Mouse (Mus musculus) bone marrow macrophage, adult 2 months (primary cell): ENCODE measurements around the gene Fkbp5.

ENCODE experiments used
- CTCF ChIP-seq: IDR thresholded peaks from 2 replicates; pipeline ENCODE4 v1.5.1; 2012; ENCODE audit warnings: low read depth, mild to moderate bottlenecking, low read length, moderate library complexity
- POLR2A ChIP-seq: IDR thresholded peaks from 2 replicates; pipeline ENCODE4 v1.6.1; 2012; ENCODE audit warnings: mild to moderate bottlenecking, low read depth, low read length, borderline replicate concordance

- TF ChIP-seq CTCF (no peak), POLR2A (no peak)
These were observed 6.2 kb upstream of the Fkbp5 start for GRCm38 (mm10) chr17:28523355-28524008.
